ENCODE assay signal across 27 mouse cellular contexts in the genomic region with DNA sequence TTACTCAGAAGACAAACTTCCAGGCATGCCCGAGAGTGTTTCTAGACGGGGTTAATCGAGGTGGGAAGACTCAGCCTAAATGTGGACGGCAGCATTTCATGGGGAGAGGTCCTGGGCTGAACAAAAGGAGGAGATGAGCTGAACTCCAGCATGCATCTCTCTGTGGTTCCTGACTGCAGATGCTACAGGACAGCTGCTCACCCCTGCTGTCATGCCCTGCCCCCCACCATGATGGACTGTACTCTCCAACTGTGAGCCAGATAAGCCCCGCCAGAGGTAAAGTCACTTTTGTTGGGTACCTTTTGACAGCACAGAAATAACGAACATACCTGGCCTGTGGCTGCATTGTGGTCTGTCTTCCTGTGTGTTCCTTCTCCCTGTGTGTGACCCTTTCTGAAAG.
"Had no signal": no experiment of that assay in that cellular context is flagged by ENCODE, and none has a peak within 500 bp of the region (broad histone marks: within the 10 kb centered on the region; RNA-seq: fewer than 3 reads in every experiment).

No protein-coding gene starts in this region.

- H3K4me3 ChIP-seq: left cerebral cortex, adult 2 months; limb, embryonic 10.5 days; limb, embryonic 12.5 days; limb, embryonic 13.5 days; limb, embryonic 15.5 days; liver, embryonic 12.5 days; liver, embryonic 13.5 days; liver, embryonic 15.5 days; lung, embryonic 15.5 days; megakaryocyte, embryonic 14.5 days; midbrain, embryonic 10.5 days; midbrain, embryonic 12.5 days; midbrain, embryonic 13.5 days; midbrain, embryonic 15.5 days had no signal

- H3K36me3 ChIP-seq: limb, embryonic 10.5 days; limb, embryonic 12.5 days; limb, embryonic 13.5 days; limb, embryonic 15.5 days; liver, embryonic 12.5 days; liver, embryonic 13.5 days; liver, embryonic 15.5 days; lung, embryonic 15.5 days; midbrain, embryonic 10.5 days; midbrain, embryonic 12.5 days; midbrain, embryonic 13.5 days; midbrain, embryonic 15.5 days had no signal

- H3K4me2 ChIP-seq: limb, embryonic 12.5 days; limb, embryonic 13.5 days; limb, embryonic 15.5 days; liver, embryonic 11.5 days; liver, embryonic 12.5 days; liver, embryonic 13.5 days; liver, embryonic 15.5 days; lung, embryonic 14.5 days; lung, embryonic 15.5 days; midbrain, embryonic 11.5 days; midbrain, embryonic 12.5 days; midbrain, embryonic 13.5 days; midbrain, embryonic 15.5 days had no signal

- H3K27me3 ChIP-seq: limb, embryonic 12.5 days; limb, embryonic 13.5 days; limb, embryonic 15.5 days; liver, embryonic 12.5 days; liver, embryonic 13.5 days; liver, embryonic 15.5 days; lung, embryonic 15.5 days; midbrain, embryonic 12.5 days; midbrain, embryonic 13.5 days; midbrain, embryonic 15.5 days had no signal

- DNase-seq: left cerebral cortex, postnatal 4 days; liver; liver, embryonic 13.5 days; liver, postnatal 0 days; lung, adult 18-20 months; lung, adult 2 months; lung, embryonic 14.5 days; lung, postnatal 10 days; lung, postnatal 14 days; lung, postnatal 36 days; lung, postnatal 4 days; midbrain, embryonic 14.5 days had no signal
